Mouse (Mus musculus): ENCODE measurements at regions not wholly inside any gene's neighbourhood (a gene's known extent, or its start where the extent isn't known, plus 50 kb on each side); places are given as distances from the start of the nearest gene placed in this dataset.

GRCm38 (mm10) chrX:13413135-13413534 lies 52.8 kb upstream of the Nyx start:
- H3K9ac ChIP-seq (ENCODE audit: control insufficient read depth, low read depth, low read length, poor library complexity, severe bottlenecking), result no peak overlapping the region
- H3K4me1 ChIP-seq (ENCODE audit: control insufficient read depth in 1 of 2, insufficient read depth in 2 of 2, low read length in 2 of 2), result no peaks in the 10 kb centered on the region
- no peaks in the 10 kb centered on the region for H3K36me3 ChIP-seq (ENCODE audit: control insufficient read depth in 1 of 2, insufficient read depth in 2 of 2, low read length in 2 of 2)
- no peak overlapping the region for H3K27ac ChIP-seq (ENCODE audit: control insufficient read depth, low read depth, low read length)
- H3K27me3 ChIP-seq (ENCODE audit: control insufficient read depth in 1 of 2, insufficient read depth in 2 of 2, low read length in 2 of 2), result no peaks in the 10 kb centered on the region
- TF ChIP-seq UBTF (IDR thresholded peaks at IDR 0.05; ENCODE audit: borderline replicate concordance, insufficient read depth, low read depth, low read length) (no peak), MXI1 (IDR thresholded peaks at IDR 0.05; ENCODE audit: low read depth, low read length) (no peak)
- no peaks in the 10 kb centered on the region for H3K79me2 ChIP-seq (ENCODE audit: control insufficient read depth, insufficient read depth, low read length, poor library complexity)
- DNase-seq (ENCODE audit: low read depth, low spot score), result no peak
- no peaks in the 10 kb centered on the region for H3K9me3 ChIP-seq (replicated peaks; ENCODE audit: insufficient read depth, low read length)
- no peak overlapping the region for H3K4me3 ChIP-seq (ENCODE audit: control insufficient read depth in 1 of 2, insufficient read depth in 1 of 2, low read depth in 2 of 2, low read length in 2 of 2)

Measured in MEL (cell line).